Mouse (Mus musculus): ENCODE results near the gene Shh. TPM values are rescaled to one million over a fixed set of nuclear protein-coding genes. Genes with fewer than 3 reads are reported as not detected.

The Shh gene
- polyA plus RNA-seq, 1 experiment from 2014 or later = 0.14 TPM

GRCm38 (mm10) chr5:28453086-28453485, 14.0 kb downstream of the Shh start:
- Histone ChIP-seq H3K27ac (ENCODE audit: low read length) (no peak overlapping the region), H3K4me2 (ENCODE audit: low read depth, low read length) (no peak overlapping the region), H3K9ac (ENCODE audit: low read length) (no peak overlapping the region), H3K27me3 (ENCODE audit: control insufficient read depth, insufficient read depth, low read length) (peaks cover 30% of the 10 kb centered on the region), H3K9me3 (replicated peaks; ENCODE audit: control insufficient read depth, low read length) (no peaks in the 10 kb centered on the region), H3K4me3 (ENCODE audit: low read length) (no peak overlapping the region), H3K36me3 (ENCODE audit: control insufficient read depth, insufficient read depth) (no peaks in the 10 kb centered on the region), H3K4me1 (ENCODE audit: control insufficient read depth, insufficient read depth, low read length) (peaks cover 2% of the 10 kb centered on the region)
- 77% methylated on average over 5 of the region's 5 CpGs for WGBS
- ATAC-seq (replicated peaks; ENCODE audit: extremely low read depth, insufficient read depth, low FRiP score) = no peak

GRCm38 (mm10) chr5:28451053-28451638, 15.9 kb downstream of the Shh start:
- Histone ChIP-seq H3K9me3 (replicated peaks; ENCODE audit: control insufficient read depth, low read length) (no peaks in the 10 kb centered on the region), H3K36me3 (ENCODE audit: control insufficient read depth, insufficient read depth) (no peaks in the 10 kb centered on the region), H3K4me2 (ENCODE audit: low read depth, low read length) (no peak overlapping the region), H3K27ac (ENCODE audit: low read length) (no peak overlapping the region), H3K9ac (ENCODE audit: low read length) (no peak overlapping the region), H3K4me3 (ENCODE audit: low read length) (no peak overlapping the region), H3K4me1 (ENCODE audit: control insufficient read depth, insufficient read depth, low read length) (no peaks in the 10 kb centered on the region), H3K27me3 (ENCODE audit: control insufficient read depth, insufficient read depth, low read length) (peaks cover 14% of the 10 kb centered on the region)
- 31% methylated on average over 6 of the region's 6 CpGs for WGBS
- no peak for ATAC-seq (replicated peaks; ENCODE audit: extremely low read depth, insufficient read depth, low FRiP score)

DNA sequence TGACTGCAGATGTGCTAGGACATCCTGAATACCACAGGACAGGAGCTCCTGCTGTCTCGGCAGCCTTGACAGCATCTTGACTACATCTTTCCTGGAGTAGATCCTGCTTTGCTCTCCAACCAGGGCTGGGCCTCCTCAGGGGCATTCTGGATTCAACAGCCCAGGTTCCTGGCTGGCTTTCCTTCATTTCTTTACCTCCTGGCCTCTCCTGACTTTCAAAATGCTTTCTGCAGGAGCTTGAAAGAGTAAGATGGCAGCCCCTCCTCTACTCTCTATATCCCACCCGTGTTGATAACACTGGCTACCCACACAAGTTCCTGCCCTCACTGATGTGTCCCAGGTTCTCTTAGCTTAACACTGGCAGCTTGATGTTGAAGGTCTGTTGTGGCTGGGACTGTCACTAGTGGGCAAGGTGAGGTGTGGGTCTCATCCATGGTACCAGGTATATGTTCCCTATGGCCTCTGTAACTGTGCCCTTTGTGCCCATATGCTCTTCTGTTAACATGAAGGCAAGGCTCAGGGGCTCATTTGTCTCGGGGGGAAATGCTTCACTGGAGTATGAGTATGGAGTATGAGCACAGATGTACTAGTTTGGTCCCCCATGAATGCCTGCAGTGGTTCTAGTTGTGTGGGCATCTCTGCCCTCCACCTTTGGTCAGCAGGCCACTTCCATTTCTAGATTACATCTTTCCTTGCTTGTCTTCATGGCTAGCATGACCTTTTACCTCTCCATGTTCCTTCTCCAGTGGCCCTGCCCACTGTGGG, 16.7 kb downstream of the Shh start:
- no peak overlapping the region for H3K27ac ChIP-seq (ENCODE audit: low read length)
- no peak overlapping the region for H3K4me3 ChIP-seq (ENCODE audit: low read length)
- peaks cover 6% of the 10 kb centered on the region for H3K27me3 ChIP-seq (ENCODE audit: control insufficient read depth, insufficient read depth, low read length)
- H3K9ac ChIP-seq (ENCODE audit: low read length) = no peak overlapping the region
- no peaks in the 10 kb centered on the region for H3K36me3 ChIP-seq (ENCODE audit: control insufficient read depth, insufficient read depth)
- no peak overlapping the region for H3K4me2 ChIP-seq (ENCODE audit: low read depth, low read length)
- no peaks in the 10 kb centered on the region for H3K9me3 ChIP-seq (replicated peaks; ENCODE audit: control insufficient read depth, low read length)
- no peaks in the 10 kb centered on the region for H3K4me1 ChIP-seq (ENCODE audit: control insufficient read depth, insufficient read depth, low read length)
- no peak for ATAC-seq (replicated peaks; ENCODE audit: extremely low read depth, insufficient read depth, low FRiP score)
- 46% methylated on average over 3 of the region's 3 CpGs for WGBS

GRCm38 (mm10) chr5:28425926-28426325, 41.1 kb downstream of the Shh start:
- no peaks in the 10 kb centered on the region for H3K4me1 ChIP-seq (ENCODE audit: control insufficient read depth, insufficient read depth, low read length)
- H3K4me3 ChIP-seq (ENCODE audit: low read length) = no peak overlapping the region
- no peak for ATAC-seq (replicated peaks; ENCODE audit: extremely low read depth, insufficient read depth, low FRiP score)
- no peak overlapping the region for H3K27ac ChIP-seq (ENCODE audit: low read length)
- H3K4me2 ChIP-seq (ENCODE audit: low read depth, low read length) = no peak overlapping the region
- H3K27me3 ChIP-seq (ENCODE audit: control insufficient read depth, insufficient read depth, low read length) = no peaks in the 10 kb centered on the region
- no peak overlapping the region for H3K9ac ChIP-seq (ENCODE audit: low read length)
- 90% methylated on average over 9 of the region's 9 CpGs for WGBS
- H3K36me3 ChIP-seq (ENCODE audit: control insufficient read depth, insufficient read depth) = no peaks in the 10 kb centered on the region
- H3K9me3 ChIP-seq (replicated peaks; ENCODE audit: control insufficient read depth, low read length) = peaks cover 5% of the 10 kb centered on the region; the same call in 1 of the 2 replicates

DNA sequence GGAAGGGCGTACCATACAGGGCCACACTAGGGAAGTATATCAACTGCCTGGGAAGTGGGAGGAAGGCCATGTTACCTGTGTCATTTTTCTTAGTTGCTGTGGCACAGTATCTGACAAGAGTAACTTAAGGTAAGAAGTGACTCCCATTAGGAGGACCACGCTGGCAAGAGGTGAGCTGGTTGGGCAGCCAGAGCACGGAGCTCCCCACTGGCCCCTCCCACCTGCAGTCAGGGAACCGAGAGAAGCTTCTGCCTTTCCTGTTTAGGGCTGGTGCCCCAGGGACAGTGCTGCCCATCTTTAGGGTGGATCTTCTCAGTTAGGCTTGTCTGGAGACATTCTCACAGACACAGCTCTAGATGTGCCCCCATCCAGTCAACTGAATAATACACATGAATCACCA, 43.3 kb downstream of the Shh start:
- Histone ChIP-seq H3K27me3 (ENCODE audit: control insufficient read depth, insufficient read depth, low read length) (no peaks in the 10 kb centered on the region), H3K9ac (ENCODE audit: low read length) (no peak overlapping the region), H3K4me2 (ENCODE audit: low read depth, low read length) (no peak overlapping the region), H3K36me3 (ENCODE audit: control insufficient read depth, insufficient read depth) (peaks cover 4% of the 10 kb centered on the region; the same call in 1 of the 2 replicates), H3K27ac (ENCODE audit: low read length) (no peak overlapping the region), H3K4me1 (ENCODE audit: control insufficient read depth, insufficient read depth, low read length) (no peaks in the 10 kb centered on the region), H3K9me3 (replicated peaks; ENCODE audit: control insufficient read depth, low read length) (peaks cover 5% of the 10 kb centered on the region; the same call in 1 of the 2 replicates), H3K4me3 (ENCODE audit: low read length) (no peak overlapping the region)
- WGBS = 51% methylated on average over 4 of the region's 4 CpGs
- ATAC-seq (replicated peaks; ENCODE audit: extremely low read depth, insufficient read depth, low FRiP score) = no peak

GRCm38 (mm10) chr5:28419640-28420265, 47.3 kb downstream of the Shh start:
- peak; percentile 70; the same call in 1 of the 2 replicates for ATAC-seq (replicated peaks; ENCODE audit: extremely low read depth, insufficient read depth, low FRiP score)
- H3K9me3 ChIP-seq (replicated peaks; ENCODE audit: control insufficient read depth, low read length) = no peaks in the 10 kb centered on the region
- WGBS = 68% methylated on average over 12 of the region's 12 CpGs
- no peaks in the 10 kb centered on the region for H3K4me1 ChIP-seq (ENCODE audit: control insufficient read depth, insufficient read depth, low read length)
- peaks cover 27% of the 10 kb centered on the region for H3K36me3 ChIP-seq (ENCODE audit: control insufficient read depth, insufficient read depth)
- no peaks in the 10 kb centered on the region for H3K27me3 ChIP-seq (ENCODE audit: control insufficient read depth, insufficient read depth, low read length)
- H3K4me2 ChIP-seq (ENCODE audit: low read depth, low read length) = no peak overlapping the region
- H3K27ac ChIP-seq (ENCODE audit: low read length) = no peak overlapping the region
- H3K4me3 ChIP-seq (ENCODE audit: low read length) = no peak overlapping the region
- H3K9ac ChIP-seq (ENCODE audit: low read length) = no peak overlapping the region

GRCm38 (mm10) chr5:28418734-28419133, 48.3 kb downstream of the Shh start:
- ATAC-seq (replicated peaks; ENCODE audit: extremely low read depth, insufficient read depth, low FRiP score) = no peak
- Histone ChIP-seq H3K4me2 (ENCODE audit: low read depth, low read length) (no peak overlapping the region), H3K4me1 (ENCODE audit: control insufficient read depth, insufficient read depth, low read length) (no peaks in the 10 kb centered on the region), H3K9me3 (replicated peaks; ENCODE audit: control insufficient read depth, low read length) (no peaks in the 10 kb centered on the region), H3K27me3 (ENCODE audit: control insufficient read depth, insufficient read depth, low read length) (no peaks in the 10 kb centered on the region), H3K4me3 (ENCODE audit: low read length) (no peak overlapping the region), H3K9ac (ENCODE audit: low read length) (no peak overlapping the region), H3K36me3 (ENCODE audit: control insufficient read depth, insufficient read depth) (peaks cover 37% of the 10 kb centered on the region), H3K27ac (ENCODE audit: low read length) (no peak overlapping the region)
- 80% methylated on average over 10 of the region's 10 CpGs for WGBS

GRCm38 (mm10) chr5:28416029-28416428, 51.0 kb downstream of the Shh start:
- no peak overlapping the region for H3K4me2 ChIP-seq (ENCODE audit: low read depth, low read length)
- H3K4me3 ChIP-seq (ENCODE audit: low read length) = no peak overlapping the region
- H3K4me1 ChIP-seq (ENCODE audit: control insufficient read depth, insufficient read depth, low read length) = no peaks in the 10 kb centered on the region
- H3K27ac ChIP-seq (ENCODE audit: low read length) = no peak overlapping the region
- no peak overlapping the region for H3K9ac ChIP-seq (ENCODE audit: low read length)
- H3K9me3 ChIP-seq (replicated peaks; ENCODE audit: control insufficient read depth, low read length) = no peaks in the 10 kb centered on the region
- no peaks in the 10 kb centered on the region for H3K27me3 ChIP-seq (ENCODE audit: control insufficient read depth, insufficient read depth, low read length)
- no peak for ATAC-seq (replicated peaks; ENCODE audit: extremely low read depth, insufficient read depth, low FRiP score)
- H3K36me3 ChIP-seq (ENCODE audit: control insufficient read depth, insufficient read depth) = peaks cover 51% of the 10 kb centered on the region

GRCm38 (mm10) chr5:28414076-28414475, 53.0 kb downstream of the Shh start:
- Histone ChIP-seq H3K36me3 (ENCODE audit: control insufficient read depth, insufficient read depth) (peaks cover 59% of the 10 kb centered on the region), H3K9ac (ENCODE audit: low read length) (no peak overlapping the region), H3K27ac (ENCODE audit: low read length) (no peak overlapping the region), H3K9me3 (replicated peaks; ENCODE audit: control insufficient read depth, low read length) (no peaks in the 10 kb centered on the region), H3K4me1 (ENCODE audit: control insufficient read depth, insufficient read depth, low read length) (no peaks in the 10 kb centered on the region), H3K4me2 (ENCODE audit: low read depth, low read length) (no peak overlapping the region), H3K27me3 (ENCODE audit: control insufficient read depth, insufficient read depth, low read length) (no peaks in the 10 kb centered on the region), H3K4me3 (ENCODE audit: low read length) (no peak overlapping the region)
- WGBS = 79% methylated on average over 3 of the region's 3 CpGs
- ATAC-seq (replicated peaks; ENCODE audit: extremely low read depth, insufficient read depth, low FRiP score) = no peak
